Mouse (Mus musculus): ENCODE results near the gene Sfta2. TPM values are rescaled to one million over a fixed set of nuclear protein-coding genes. Genes with fewer than 3 reads are reported as not detected.

Sfta2 gene
- polyA plus RNA-seq (2015; fragmentation: Illumina TruSeq; extraction: RNeasy Lipid Tissue Mini Kit (QIAGEN cat#74804); ENCODE audit: low read depth, low replicate concordance), result not detected

GRCm38 (mm10) chr17:35601249-35601648, at the start of gene Sfta2:
Gene Sfta2 (plus strand): TSS chr17:35601549.

GRCm38 (mm10) chr17:35551881-35552414, 49.4 kb upstream of the Sfta2 start, which contains the start of gene Cdsn:
Gene Cdsn (plus strand): TSS chr17:35552128.

GRCm38 (mm10) chr17:35567150-35567549, 34.2 kb upstream of the Sfta2 start, which contains the start of gene 2300002M23Rik:
Gene 2300002M23Rik (plus strand): TSS chr17:35567450.

GRCm38 (mm10) chr17:35626537-35626936, 25.2 kb downstream of the Sfta2 start, which contains the start of gene Gm9573:
Gene Gm9573 (minus strand): TSS chr17:35626637.

GRCm38 (mm10) chr17:35643609-35644236, 42.4 kb downstream of the Sfta2 start, which contains the start of gene Mucl3:
Gene Mucl3 (minus strand): TSS chr17:35643695.

GRCm38 (mm10) chr17:35667334-35668065, 66.2 kb downstream of the Sfta2 start, which contains the start of gene Vars2:
Gene Vars2 (minus strand): TSS chr17:35667592.

GRCm38 (mm10) chr17:35673416-35674035, 72.2 kb downstream of the Sfta2 start, which contains the start of gene Gtf2h4:
Gene Gtf2h4 (minus strand): TSS chr17:35673739.

Other genes with a start within 250 kb of the Sfta2 start
- 4.1 TPM for gene H2-Q4, start 221.9 kb upstream of the Sfta2 start, polyA plus RNA-seq (2015; fragmentation: Illumina TruSeq; extraction: RNeasy Lipid Tissue Mini Kit (QIAGEN cat#74804); ENCODE audit: low read depth, low replicate concordance)
- 0.34 TPM for gene H2-Q6, start 176.7 kb upstream of the Sfta2 start, polyA plus RNA-seq (2015; fragmentation: Illumina TruSeq; extraction: RNeasy Lipid Tissue Mini Kit (QIAGEN cat#74804); ENCODE audit: low read depth, low replicate concordance)
- 0.61 TPM for gene H2-Q7, start 162.4 kb upstream of the Sfta2 start, polyA plus RNA-seq (2015; fragmentation: Illumina TruSeq; extraction: RNeasy Lipid Tissue Mini Kit (QIAGEN cat#74804); ENCODE audit: low read depth, low replicate concordance)
- not detected for gene H2-Q10, start 131.5 kb upstream of the Sfta2 start, polyA plus RNA-seq (2015; fragmentation: Illumina TruSeq; extraction: RNeasy Lipid Tissue Mini Kit (QIAGEN cat#74804); ENCODE audit: low read depth, low replicate concordance)
- gene Pou5f1, start 95.5 kb upstream of the Sfta2 start, polyA plus RNA-seq (2015; fragmentation: Illumina TruSeq; extraction: RNeasy Lipid Tissue Mini Kit (QIAGEN cat#74804); ENCODE audit: low read depth, low replicate concordance), result not detected
- 7.8 TPM for gene Tcf19, start 84.7 kb upstream of the Sfta2 start, polyA plus RNA-seq (2015; fragmentation: Illumina TruSeq; extraction: RNeasy Lipid Tissue Mini Kit (QIAGEN cat#74804); ENCODE audit: low read depth, low replicate concordance)
- gene Cchcr1, start 84.4 kb upstream of the Sfta2 start, polyA plus RNA-seq (2015; fragmentation: Illumina TruSeq; extraction: RNeasy Lipid Tissue Mini Kit (QIAGEN cat#74804); ENCODE audit: low read depth, low replicate concordance), result 4.6 TPM
- gene Psors1c2, start 68.3 kb upstream of the Sfta2 start, polyA plus RNA-seq (2015; fragmentation: Illumina TruSeq; extraction: RNeasy Lipid Tissue Mini Kit (QIAGEN cat#74804); ENCODE audit: low read depth, low replicate concordance), result 0.61 TPM
- gene Cdsn, start 49.4 kb upstream of the Sfta2 start, polyA plus RNA-seq (2015; fragmentation: Illumina TruSeq; extraction: RNeasy Lipid Tissue Mini Kit (QIAGEN cat#74804); ENCODE audit: low read depth, low replicate concordance), result 1.4 TPM
- gene 2300002M23Rik, start 34.1 kb upstream of the Sfta2 start, polyA plus RNA-seq (2015; fragmentation: Illumina TruSeq; extraction: RNeasy Lipid Tissue Mini Kit (QIAGEN cat#74804); ENCODE audit: low read depth, low replicate concordance), result not detected
- not detected for gene Gm9573, start 25.1 kb downstream of the Sfta2 start, polyA plus RNA-seq (2015; fragmentation: Illumina TruSeq; extraction: RNeasy Lipid Tissue Mini Kit (QIAGEN cat#74804); ENCODE audit: low read depth, low replicate concordance)
- gene Mucl3, start 42.1 kb downstream of the Sfta2 start, polyA plus RNA-seq (2015; fragmentation: Illumina TruSeq; extraction: RNeasy Lipid Tissue Mini Kit (QIAGEN cat#74804); ENCODE audit: low read depth, low replicate concordance), result not detected
- 20.2 TPM for gene Vars2, start 66.0 kb downstream of the Sfta2 start, polyA plus RNA-seq (2015; fragmentation: Illumina TruSeq; extraction: RNeasy Lipid Tissue Mini Kit (QIAGEN cat#74804); ENCODE audit: low read depth, low replicate concordance)
- gene Gtf2h4, start 72.2 kb downstream of the Sfta2 start, polyA plus RNA-seq (2015; fragmentation: Illumina TruSeq; extraction: RNeasy Lipid Tissue Mini Kit (QIAGEN cat#74804); ENCODE audit: low read depth, low replicate concordance), result 19.8 TPM
- gene Ddr1, start 103.1 kb downstream of the Sfta2 start, polyA plus RNA-seq (2015; fragmentation: Illumina TruSeq; extraction: RNeasy Lipid Tissue Mini Kit (QIAGEN cat#74804); ENCODE audit: low read depth, low replicate concordance), result 52.9 TPM
- 14.8 TPM for gene Ier3, start 220.1 kb downstream of the Sfta2 start, polyA plus RNA-seq (2015; fragmentation: Illumina TruSeq; extraction: RNeasy Lipid Tissue Mini Kit (QIAGEN cat#74804); ENCODE audit: low read depth, low replicate concordance)
- gene Flot1, start 221.7 kb downstream of the Sfta2 start, polyA plus RNA-seq (2015; fragmentation: Illumina TruSeq; extraction: RNeasy Lipid Tissue Mini Kit (QIAGEN cat#74804); ENCODE audit: low read depth, low replicate concordance), result 140 TPM
- gene Tubb5, start 236.8 kb downstream of the Sfta2 start, polyA plus RNA-seq (2015; fragmentation: Illumina TruSeq; extraction: RNeasy Lipid Tissue Mini Kit (QIAGEN cat#74804); ENCODE audit: low read depth, low replicate concordance), result 402 TPM
- 7.9 TPM for gene Mdc1, start 240.0 kb downstream of the Sfta2 start, polyA plus RNA-seq (2015; fragmentation: Illumina TruSeq; extraction: RNeasy Lipid Tissue Mini Kit (QIAGEN cat#74804); ENCODE audit: low read depth, low replicate concordance)